Mouse (Mus musculus) heart, postnatal 0 days (tissue): ENCODE measurements around the gene Erc1.

Experiments
- CTCF ChIP-seq: IDR thresholded peaks from 2 replicates; pipeline ENCODE4 v1.5.1; 2016; ENCODE audit warnings: antibody characterized with exemption, control low read depth, low read depth
- EP300 ChIP-seq: IDR thresholded peaks from 2 replicates; pipeline ENCODE4 v1.6.1; 2016; ENCODE audit warnings: antibody characterized with exemption, low read depth

DNA sequence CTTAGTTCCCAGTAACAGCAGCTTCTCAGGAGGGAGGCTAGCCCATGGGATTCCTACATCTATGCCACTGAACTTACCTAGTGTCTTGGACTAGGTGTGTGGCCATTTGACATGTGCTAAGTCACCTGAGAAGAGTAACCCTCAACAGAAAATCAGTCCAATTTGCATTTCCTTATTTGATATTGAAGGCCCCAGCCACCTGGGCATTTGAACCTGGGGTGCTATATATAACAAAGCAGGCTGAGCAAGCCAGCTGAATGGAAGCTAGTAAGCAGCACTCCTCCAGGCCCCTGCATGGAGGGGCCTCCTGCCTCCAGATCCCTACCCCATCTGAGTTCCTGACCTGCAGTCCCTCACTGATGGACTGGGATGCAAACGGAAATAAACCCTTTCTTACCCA is 135.5 kb downstream of the Erc1 start:
- TF ChIP-seq EP300: no peak
- no peak for TF ChIP-seq CTCF
